Mouse (Mus musculus) retina, postnatal 1 day (tissue): ENCODE measurements around the gene Krtap13-1.
A peak's percentile ranks its signal among the peaks of the same experiment; 100 is the strongest.
"Not testable (repeated sequence)": the region's sequence is repeated elsewhere in the genome, so short reads cannot be mapped to it uniquely, and the experiment has no call there.

Source experiments
- DNase-seq: peaks from one replicate; pipeline ENCODE4 v3.0.0-alpha.2; 2012

Krtap13-1 gene

DNA sequence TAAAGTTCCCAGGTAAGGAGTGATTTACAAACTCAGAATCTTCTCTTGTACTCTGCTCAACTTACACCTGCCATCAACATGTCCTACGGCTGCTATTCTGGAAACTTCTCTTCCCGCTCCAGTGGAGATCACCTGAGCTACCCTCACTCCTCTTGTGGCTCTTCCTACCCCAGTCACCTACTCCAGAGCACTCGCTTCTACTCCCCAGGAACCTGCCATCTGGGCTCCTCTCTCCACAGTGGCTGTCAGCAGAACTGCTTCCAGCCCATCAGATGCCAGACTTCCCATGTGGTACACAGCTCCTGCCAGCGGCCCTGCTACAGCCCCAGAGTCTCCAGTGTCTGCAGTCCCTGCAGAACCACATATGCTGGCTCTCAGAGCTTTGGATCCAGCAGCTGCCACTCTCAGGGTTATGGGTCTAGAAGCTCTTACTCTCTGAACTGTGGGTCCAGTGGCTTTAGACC is at the start of gene Krtap13-1:
Gene Krtap13-1 (plus strand): TSS at position 51 of the 464 bp plus-strand sequence.
- DNase-seq, result no peak

GRCm38 (mm10) chr16:88679099-88679498 is 49.6 kb upstream of the Krtap13-1 start:
- no peak for DNase-seq

DNA sequence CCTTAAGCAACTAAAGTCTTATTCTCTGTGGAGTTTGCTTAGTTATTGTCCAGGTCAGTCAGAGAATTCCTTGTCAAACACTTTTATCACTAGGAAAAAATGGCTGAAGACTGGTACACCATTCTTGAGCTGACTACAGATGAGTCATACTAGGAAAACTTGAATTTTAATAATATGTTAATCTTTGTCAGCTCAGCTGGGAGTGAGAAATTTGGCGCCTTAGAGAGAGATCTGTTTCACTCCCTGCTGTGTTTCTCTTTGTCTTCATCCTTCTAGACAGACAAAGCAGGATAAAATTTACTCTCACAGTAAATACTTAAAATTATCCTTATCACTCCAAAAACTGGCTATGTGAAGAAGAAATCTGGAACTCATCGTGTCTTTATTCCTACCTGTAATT is 47.4 kb upstream of the Krtap13-1 start:
- no peak for DNase-seq

- DNase-seq, result no peak
Observed at GRCm38 (mm10) chr16:88696256-88696655, 32.4 kb upstream of the Krtap13-1 start.

DNA sequence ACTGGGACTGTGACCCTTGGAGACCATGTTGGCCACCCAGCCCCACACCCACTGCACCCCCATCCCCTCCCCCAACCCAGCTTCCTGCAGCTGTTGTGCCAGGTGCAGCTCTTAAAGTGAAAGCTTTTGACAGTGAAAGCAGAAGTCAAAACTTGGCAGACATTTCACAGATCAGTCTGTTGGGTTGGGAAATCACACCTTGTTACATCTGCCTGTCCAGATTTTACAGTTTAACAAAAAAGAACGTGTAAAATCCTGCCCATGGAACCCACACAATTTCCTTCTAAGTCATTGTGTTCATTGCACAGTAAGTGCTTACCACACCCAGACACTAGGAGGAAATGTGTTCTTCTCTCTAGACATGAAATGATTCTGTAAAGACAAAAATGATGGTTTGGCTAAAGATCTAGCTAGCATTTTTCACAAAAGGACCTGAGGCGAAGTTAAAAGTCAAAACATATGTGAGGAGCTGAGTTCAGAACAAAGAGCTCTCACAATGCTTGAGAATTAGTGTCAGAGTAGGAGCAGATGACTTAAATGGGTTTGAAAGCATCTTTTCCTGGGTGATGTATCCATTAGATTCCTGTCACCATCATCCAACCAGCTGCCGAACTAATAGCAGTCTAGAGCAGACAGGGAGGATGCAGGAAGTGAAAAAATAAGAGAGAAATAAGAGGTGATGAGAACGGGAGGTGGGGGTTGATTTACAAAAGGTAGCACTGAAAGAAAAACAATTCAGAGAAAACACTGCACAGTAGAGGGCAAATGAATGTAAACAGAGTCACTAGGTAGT is 27.4 kb upstream of the Krtap13-1 start:
- no peak for DNase-seq

DNA sequence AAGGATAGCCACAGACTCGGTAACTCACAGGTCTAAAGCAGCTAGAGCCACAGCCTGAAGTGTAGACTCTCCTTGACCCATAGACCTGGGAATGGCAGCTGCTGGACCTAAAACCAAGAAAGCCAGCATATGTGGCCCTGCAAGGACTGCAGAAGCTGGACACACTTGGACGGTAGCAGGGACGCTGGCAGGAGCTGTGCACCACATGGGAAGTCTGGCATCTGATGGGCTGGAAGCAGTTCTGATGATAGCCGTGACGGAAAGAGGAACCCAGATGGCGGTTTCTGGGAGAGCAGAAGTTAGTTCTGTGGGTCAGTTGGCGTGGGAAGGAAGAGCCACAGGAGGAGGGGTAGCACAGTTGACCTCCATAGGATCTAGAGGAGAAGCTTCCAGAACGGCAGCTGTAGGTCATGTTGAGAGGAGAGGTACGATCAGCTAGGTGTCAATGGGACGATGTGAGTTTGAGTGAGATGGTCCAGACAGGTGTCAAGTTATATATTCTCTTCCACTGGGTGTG is 21.1 kb upstream of the Krtap13-1 start, which contains the start of gene 2310061N02Rik:
Gene 2310061N02Rik (minus strand): TSS at position 467 of the 517 bp plus-strand sequence.
- no peak for DNase-seq

GRCm38 (mm10) chr16:88710757-88711156 is 17.9 kb upstream of the Krtap13-1 start:
- no peak for DNase-seq

GRCm38 (mm10) chr16:88711245-88711644 is 17.4 kb upstream of the Krtap13-1 start:
- no peak for DNase-seq

GRCm38 (mm10) chr16:88716549-88716948 is 12.1 kb upstream of the Krtap13-1 start:
- no peak for DNase-seq

- no peak for DNase-seq
Observed at GRCm38 (mm10) chr16:88720031-88720430, 8.6 kb upstream of the Krtap13-1 start.

GRCm38 (mm10) chr16:88735391-88735790 is 6.7 kb downstream of the Krtap13-1 start:
- DNase-seq, result no peak

GRCm38 (mm10) chr16:88744750-88745340 is 16.2 kb downstream of the Krtap13-1 start:
- DNase-seq, result peak; percentile 3

GRCm38 (mm10) chr16:88747943-88748342 is 19.3 kb downstream of the Krtap13-1 start:
- no peak for DNase-seq

- DNase-seq, result not testable (repeated sequence)
Observed at GRCm38 (mm10) chr16:88751535-88751934, 22.9 kb downstream of the Krtap13-1 start, which contains the start of gene Krtap13. TSS of gene Krtap13 (minus strand) at chr16:88751635.

DNA sequence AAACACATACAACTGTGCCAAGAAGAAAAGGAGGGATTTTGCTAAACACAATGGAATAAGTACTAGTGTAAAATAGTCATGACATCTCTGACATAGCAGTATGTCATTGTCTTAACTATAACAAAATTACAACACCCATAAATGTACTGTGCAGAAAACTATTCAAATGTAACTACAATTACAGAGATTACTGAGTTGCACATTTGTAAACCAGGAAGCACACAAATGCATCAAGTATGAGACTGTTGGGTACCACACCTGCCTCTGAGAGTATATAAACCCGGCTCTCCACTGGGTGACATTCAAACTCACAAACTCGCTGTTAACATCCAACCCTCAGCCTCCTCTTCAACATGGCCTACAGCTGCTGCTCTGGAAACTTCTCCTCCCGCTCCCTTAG is 29.9 kb downstream of the Krtap13-1 start, which contains the start of gene 2310034C09Rik:
Gene 2310034C09Rik (plus strand): TSS at position 301 of the 400 bp plus-strand sequence.
- not testable (repeated sequence) for DNase-seq

GRCm38 (mm10) chr16:88774106-88774505 is 45.4 kb downstream of the Krtap13-1 start, which contains the start of gene 2310057N15Rik:
TSS of gene 2310057N15Rik (minus strand) at chr16:88774206.
- DNase-seq, result no peak

DNA sequence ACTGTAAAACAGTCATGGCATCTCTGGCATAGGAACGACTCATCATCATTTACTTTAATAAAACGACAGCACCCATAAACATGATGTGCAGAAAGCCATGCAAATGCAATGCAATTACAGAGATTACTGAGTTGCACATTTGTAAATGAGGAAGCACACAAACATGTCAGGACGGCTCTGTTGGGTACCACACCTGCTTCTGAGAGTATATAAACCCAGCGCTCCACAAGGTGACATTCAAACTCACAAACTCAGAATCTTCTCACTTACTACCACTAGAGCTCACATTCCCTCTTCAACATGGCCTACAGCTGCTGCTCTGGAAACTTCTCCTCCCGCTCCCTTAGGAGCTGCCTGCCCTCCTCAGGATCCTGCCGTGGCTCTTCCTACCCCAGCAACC is 48.9 kb downstream of the Krtap13-1 start, which contains the start of gene Gm5965:
Gene Gm5965 (plus strand): TSS at position 301 of the 400 bp plus-strand sequence.
- no peak for DNase-seq
